Mouse (Mus musculus): Measurements from ENCODE around the gene Kcnj8.

DNA sequence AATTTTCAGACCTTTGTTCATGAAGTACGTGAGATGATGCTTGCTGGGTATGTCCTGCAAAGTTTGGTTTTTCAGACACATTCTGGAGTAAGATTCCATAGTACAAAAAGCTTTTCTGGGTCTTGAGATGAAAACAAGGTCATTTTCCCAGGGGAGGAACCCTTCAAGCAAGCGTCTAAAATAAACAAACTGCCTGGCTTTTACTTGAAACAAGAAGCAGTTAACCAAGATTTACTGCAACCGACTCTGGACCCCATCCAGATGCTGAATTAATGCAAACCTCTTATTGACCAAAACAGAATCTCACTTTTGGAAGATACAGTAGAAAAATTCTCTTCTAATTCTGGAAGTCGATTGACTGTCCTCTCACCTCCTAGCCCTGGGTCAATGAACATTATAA, 20.5 kb downstream of the Kcnj8 start:
- no peak for TF ChIP-seq MAFK (IDR thresholded peaks at IDR 0.05; ENCODE audit: borderline replicate concordance, low read depth, low read length)
- TF ChIP-seq POLR2A (IDR thresholded peaks at IDR 0.05; ENCODE audit: control insufficient read depth in 1 of 2, insufficient read depth in 1 of 2, low read depth in 1 of 2, low read length in 2 of 2, poor library complexity in 1 of 2), result no peak
- no peak for TF ChIP-seq EP300 (IDR thresholded peaks at IDR 0.05; ENCODE audit: low read depth in 1 of 2, low read length in 2 of 2)
- TF ChIP-seq ELF1 (IDR thresholded peaks at IDR 0.05; ENCODE audit: low read depth, low read length), result no peak
- TF ChIP-seq MAX (IDR thresholded peaks at IDR 0.05; ENCODE audit: low read length), result no peak
- TF ChIP-seq ZC3H11A (IDR thresholded peaks at IDR 0.05; ENCODE audit: low read depth, low read length), result no peak
- TF ChIP-seq TCF12 (IDR thresholded peaks at IDR 0.05; ENCODE audit: low read depth, low read length), result no peak
- no peak for TF ChIP-seq JUND (IDR thresholded peaks at IDR 0.05; ENCODE audit: low read depth, low read length)
- TF ChIP-seq KAT2A (conservative IDR thresholded peaks at IDR 0.05; ENCODE audit: low read depth, low read length), result no peak
- TF ChIP-seq CTCF (IDR thresholded peaks at IDR 0.05 in 2 of 3, conservative IDR thresholded peaks at IDR 0.05 in 1 of 3; ENCODE audit: control insufficient read depth in 1 of 3, insufficient read depth in 1 of 3, low read depth in 2 of 3, low read length in 3 of 3, poor library complexity in 1 of 3, severe bottlenecking in 1 of 3), result no peak

All from MEL (cell line).